Mouse (Mus musculus) left cerebral cortex, postnatal 14 days (tissue): ENCODE measurements at regions not wholly inside any gene's neighbourhood (a gene's known extent, or its start where the extent isn't known, plus 50 kb on each side); places are given as distances from the start of the nearest gene placed in this dataset.

Experiments used
- DNase-seq, 2 experiments: peaks; one replicate each; pipeline ENCODE4 v3.0.0; 2021 to 2022; ENCODE audit warnings: low spot score in 2 of 2, mixed read lengths in 1 of 2
- intact Hi-C: fragments of 180-260 bp; cut with DNase I; formaldehyde crosslinking; loops from one replicate; pipeline ENCODE4 v1.15.1; 2025

DNA sequence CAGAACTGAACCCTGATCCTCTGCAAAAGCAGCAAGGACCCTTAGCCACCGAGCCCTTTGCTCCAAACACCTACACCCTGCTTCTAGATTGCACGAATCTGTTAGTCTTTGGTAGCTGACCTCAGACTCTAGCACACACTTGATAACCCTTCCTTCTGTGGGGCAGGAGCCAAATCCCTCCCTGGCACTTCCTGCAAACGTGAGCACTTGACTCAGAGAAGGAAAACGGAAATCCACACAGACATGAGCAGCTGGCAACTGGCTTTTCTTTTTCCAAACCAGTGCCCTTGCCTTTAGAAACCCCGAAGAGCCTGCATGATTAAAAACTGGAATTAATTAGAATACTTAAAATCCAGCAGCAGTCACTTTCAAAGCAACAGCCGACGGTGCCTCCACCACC is 97.6 kb upstream of the Nckap5 start:
- no peak for DNase-seq
- intact Hi-C loops = loop anchor here (5.0 kb wide), 2 partner anchors 96 to 496 kb away; partner anchors contain the start of gene Nckap5

DNA sequence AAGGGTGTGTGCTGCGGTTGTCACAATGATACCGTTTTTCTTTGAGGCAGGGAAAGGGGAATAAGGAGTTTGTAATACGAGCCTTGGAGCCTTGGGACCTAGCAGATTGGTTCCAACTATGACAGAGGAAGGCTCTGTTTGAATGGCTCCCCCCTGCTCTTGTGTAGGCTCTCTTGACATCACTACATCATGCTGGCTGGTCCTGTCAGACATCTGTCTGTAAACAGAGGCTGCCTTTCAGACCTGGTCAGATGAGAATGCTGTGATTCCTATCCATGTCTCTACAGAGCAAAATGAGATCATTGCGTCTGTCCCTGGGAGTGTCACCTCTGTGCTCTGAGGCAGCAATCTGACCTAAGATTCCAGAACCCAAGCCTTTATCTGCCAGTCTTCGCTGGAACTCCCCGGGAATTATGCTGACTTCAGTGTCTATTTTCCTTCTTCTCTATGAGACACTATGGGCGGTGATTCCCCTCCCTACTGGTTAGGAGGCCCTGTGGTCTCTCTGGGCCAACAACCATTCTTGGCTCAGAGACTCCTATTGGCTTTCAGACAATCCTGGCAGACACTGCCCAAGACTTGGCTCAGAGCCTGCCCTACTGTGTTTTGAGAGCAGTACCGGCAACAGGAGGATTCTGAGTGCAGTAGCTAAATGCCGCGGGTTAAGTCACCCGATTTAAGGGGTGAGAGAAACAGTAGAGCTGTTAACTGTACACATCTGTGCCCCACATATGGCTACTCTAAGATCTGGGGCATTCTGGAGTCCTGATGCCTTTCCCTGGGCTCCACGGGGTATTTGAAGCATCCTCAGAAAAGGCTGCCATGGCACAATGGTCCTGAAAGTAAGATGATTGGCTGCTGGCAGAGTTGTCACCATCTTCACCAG is 94.8 kb upstream of the Nckap5 start:
- peak; percentile 72 for DNase-seq
- intact Hi-C loops = loop anchor here (5.0 kb wide), 2 partner anchors 93 to 493 kb away; partner anchors contain the start of gene Nckap5

DNA sequence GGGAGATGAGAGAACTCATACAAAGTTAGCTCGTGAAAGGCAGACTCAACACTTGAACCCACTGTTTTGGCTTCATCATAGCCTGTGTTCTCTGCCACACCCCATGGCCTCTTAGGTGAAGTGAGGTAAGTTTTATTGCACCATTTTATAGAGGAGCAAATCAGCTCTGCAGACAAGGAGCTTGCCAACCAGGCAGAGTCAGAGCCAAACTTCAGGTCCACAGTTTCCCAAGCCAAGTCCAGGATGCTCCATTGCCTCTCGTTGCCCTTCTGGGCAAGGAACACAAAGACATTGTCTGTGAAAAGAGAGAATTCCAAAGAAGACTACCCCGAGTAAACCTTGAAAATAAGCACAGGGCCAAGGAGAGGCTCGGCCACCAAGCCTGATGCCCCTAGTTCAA is 93.4 kb upstream of the Nckap5 start:
- intact Hi-C loops = no loop called here
- DNase-seq = no peak

DNA sequence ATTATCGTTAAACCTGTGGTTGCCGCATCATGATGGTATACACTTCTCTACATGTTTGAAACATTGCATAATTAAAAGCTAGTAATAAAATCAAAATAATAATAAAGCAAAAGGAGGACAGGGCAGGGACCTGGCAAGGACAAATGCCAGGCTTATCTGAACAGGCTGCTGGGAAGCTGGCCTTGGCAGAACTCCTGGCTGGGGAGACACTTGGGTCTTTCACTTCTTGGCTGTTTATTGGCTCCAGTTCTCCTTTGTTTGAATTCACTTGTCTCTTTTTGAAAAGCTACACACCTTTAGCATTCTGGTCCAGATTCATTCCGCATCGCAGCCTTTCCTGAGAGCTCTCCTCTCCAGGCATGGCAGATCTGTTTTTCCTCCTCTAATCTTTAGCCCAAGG is 91.6 kb upstream of the Nckap5 start:
- no peak for DNase-seq
- intact Hi-C loops = no loop called here

DNA sequence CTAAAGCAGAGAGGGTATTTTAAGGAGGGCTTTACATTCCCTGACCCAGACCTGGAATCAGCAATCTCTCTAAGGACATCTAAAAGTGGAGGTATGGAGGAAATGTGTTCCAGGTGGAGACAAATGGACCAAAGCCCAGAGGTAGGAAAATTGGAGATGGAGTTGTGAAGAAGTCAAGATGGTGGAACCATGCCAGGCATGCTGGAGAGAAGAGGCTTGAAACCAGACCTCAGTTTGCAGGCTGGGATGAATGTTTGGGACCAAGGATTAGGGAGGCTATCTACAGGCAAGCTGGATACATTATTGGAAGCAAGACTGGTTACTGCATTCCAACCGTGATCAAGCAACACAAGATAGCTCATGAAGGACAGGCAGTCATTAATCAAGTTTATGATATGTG is 88.3 kb upstream of the Nckap5 start:
- intact Hi-C loops = no loop called here
- no peak for DNase-seq

DNA sequence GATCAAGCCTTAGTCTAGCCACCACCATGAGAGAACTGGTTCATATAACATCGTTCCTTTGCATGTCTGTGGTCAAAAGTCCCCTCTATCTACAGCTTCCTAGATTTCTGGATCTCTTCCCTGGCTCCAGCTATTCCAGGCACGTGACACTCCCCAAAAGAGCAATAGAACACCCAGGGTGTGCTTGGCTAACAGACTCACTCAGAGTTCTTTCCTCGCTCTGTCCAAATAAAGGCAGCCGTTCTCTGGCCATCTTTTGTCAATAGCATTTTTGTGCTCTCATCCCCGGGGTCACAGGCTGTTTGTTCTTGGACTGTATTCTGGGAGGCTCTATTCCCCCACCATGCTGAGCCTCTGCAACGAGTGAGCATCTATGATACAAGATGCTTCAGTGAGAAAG is 87.3 kb upstream of the Nckap5 start:
- DNase-seq = peak in 1 of 2 experiments; percentile 10
- intact Hi-C loops = no loop called here

DNA sequence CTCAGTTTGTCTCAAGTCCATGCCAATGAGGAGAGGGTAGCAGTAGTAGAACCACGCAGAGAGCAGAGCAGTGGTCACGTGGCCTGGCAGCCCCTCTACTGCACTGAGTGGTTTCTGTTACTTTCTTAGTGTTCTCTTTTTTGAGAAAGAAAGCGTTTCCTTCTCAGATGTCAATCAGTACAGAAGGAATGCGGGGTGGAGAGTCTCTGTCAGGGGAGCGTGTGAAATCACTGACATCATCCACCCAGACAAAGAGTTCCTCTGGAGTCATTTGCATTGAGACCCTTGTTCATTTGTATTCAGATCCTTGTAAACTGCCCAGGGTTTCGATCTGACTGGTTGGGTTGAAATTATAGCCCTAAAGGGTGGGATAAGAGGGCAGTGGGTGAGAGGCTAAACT is 85.8 kb upstream of the Nckap5 start:
- intact Hi-C loops = no loop called here
- no peak for DNase-seq

DNA sequence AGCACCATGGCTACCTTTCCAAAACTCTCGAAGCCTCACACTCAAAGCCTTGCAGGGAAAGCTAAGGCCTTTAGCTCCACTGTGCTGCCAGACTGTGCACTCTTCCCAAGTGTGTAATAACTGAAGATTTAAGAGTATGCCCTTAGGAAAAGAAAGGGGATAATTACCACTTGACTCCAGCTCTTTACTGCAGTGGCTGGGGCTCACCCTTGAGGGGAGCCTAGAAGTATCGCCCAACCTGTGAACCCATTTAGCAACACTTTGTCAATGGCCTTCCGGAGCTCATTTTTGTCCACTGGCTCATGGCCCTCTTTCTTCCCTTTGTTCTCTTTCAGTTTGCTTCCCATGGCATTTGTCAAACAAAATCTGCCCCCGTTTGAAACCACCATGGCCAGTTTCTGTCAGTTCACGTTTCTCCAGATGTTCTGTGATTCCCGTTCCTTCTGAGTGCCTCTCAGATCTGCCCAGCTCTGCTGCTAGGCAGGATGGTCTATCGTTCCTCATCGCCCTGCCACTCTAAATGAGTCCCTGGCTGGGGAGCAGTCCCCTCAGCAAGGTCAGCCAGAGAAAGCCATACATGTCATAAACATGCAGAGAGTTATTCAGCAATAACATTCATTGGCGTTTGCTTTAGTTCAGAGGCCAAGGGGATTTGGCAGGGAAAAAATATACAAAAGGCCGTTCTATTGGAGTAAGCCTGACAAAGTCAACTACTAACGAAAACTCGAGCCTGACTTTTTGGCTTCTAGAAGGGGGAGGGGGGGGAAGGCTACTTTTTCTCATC is 80.9 kb upstream of the Nckap5 start:
- no peak for DNase-seq
- intact Hi-C loops = no loop called here

DNA sequence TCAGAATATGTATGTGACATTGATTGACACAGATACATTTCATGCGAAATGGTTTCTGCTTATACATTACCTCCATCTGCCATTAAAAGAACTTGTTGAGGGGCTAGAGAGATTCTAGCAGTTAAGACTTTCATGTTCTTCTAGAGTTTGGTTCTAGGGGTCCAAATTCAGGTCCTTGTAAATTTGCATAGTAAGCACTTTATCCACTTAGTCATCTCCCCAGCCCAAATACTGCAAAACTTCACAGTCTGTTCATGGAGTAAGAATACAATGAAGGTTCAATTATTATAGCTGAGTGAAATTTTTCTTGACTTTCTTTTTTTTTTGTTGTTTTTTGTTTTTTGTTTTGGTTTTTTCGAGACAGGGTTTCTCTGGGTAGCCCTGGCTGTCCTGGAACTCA is 76.8 kb upstream of the Nckap5 start:
- intact Hi-C loops = no loop called here
- DNase-seq = no peak

DNA sequence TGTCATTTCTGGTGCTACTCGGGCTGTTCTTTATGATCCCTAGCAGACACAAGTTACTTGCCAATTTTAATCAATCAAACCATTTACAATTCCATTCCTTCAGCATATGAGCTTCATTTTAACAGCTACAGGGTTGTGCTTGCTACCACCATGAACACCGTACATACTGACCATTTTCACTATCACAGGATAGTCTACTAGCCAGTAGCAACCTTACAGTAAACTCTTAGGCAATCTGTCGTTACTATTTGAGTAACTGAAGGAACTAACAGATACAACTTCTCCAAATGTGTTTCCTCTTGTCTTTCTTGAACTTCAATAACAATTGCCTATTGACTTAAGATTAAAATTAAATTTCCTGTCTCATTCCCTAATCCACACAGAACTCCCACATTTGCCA is 67.9 kb upstream of the Nckap5 start:
- DNase-seq = no peak

DNA sequence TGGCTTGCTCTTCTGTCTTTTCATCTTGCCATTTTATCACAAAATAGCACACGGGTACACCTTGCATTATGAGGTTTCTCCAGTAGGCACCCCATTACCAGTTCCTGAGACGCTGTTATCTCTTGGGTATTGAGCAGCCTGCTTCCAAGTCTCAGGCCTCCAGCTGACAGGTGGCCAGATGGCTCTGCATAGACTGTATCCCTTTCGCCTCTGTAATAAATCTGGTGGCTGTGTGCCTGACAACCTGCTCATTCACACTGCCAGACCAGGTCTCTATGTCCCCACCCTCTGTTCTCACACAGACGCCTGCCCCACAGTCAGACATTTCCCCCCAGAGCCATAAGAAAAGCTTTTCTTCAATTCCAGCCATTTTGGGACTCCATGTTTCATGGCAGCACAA is 66.3 kb upstream of the Nckap5 start:
- intact Hi-C loops = no loop called here
- no peak for DNase-seq

More for the DNA sequence above, 67.9 kb upstream of the Nckap5 start:
- intact Hi-C loops = no loop called here

DNA sequence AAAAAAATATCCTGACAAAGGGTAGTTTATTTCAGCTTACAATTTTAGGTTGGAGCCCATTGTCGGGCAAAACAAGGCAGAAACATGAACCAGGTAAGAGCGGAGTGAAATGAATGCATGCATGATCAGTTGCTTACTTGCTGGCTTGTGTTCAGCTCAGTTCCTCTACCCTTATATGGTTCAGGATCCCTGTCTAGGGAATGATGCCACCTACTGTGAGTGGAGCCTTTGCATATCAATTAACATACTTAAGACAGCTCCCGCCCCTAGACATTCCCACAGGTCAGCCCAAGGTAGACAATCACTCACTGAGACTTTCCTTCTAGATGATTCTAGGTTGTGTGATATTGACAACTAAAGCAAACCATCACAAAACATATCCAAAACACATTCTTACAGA is 50.2 kb upstream of the Nckap5 start:
- intact Hi-C loops = no loop called here

More for the DNA sequence above, 50.2 kb upstream of the Nckap5 start:
- DNase-seq = no peak
